Mouse (Mus musculus) lung, postnatal 0 days (tissue): ENCODE measurements around the gene Flt3. TPM values are rescaled to one million over a fixed set of nuclear protein-coding genes. Genes with fewer than 3 reads are reported as not detected.
A peak's percentile ranks its signal among the peaks of the same experiment; 100 is the strongest.

Source experiments
- ATAC-seq: fragments of 200-750 bp; cut with Nextera tagmentation; 2 replicates; pipeline ENCODE4 v1.8.0; 2017; ENCODE audit warnings: moderate library complexity
- DNase-seq: peaks from one replicate; pipeline ENCODE4 v3.0.0-alpha.2; 2016; ENCODE audit warnings: low spot score
- H3K27ac ChIP-seq: fragments of 300-500 bp; sonication (generic); 2 replicates; pipeline ENCODE4 v1.5.1; 2014; ENCODE audit warnings: antibody characterized with exemption, mild to moderate bottlenecking, low read length, mixed read lengths
- H3K27me3 ChIP-seq: fragments of 300-500 bp; sonication (generic); replicated peaks from 2 replicates; pipeline ENCODE4 v1.6.1; 2014; ENCODE audit warnings: low read length, mixed read lengths; ENCODE audit not compliant: insufficient read depth
- H3K36me3 ChIP-seq: fragments of 300-500 bp; sonication (generic); 2 replicates; pipeline ENCODE4 v1.6.1; 2014; ENCODE audit warnings: low read length, mixed read lengths; ENCODE audit not compliant: insufficient read depth
- H3K4me1 ChIP-seq: fragments of 300-500 bp; sonication (generic); 2 replicates; pipeline ENCODE4 v1.6.1; 2014; ENCODE audit warnings: antibody characterized with exemption, low read depth, low read length, mixed read lengths; ENCODE audit not compliant: insufficient read depth
- H3K4me2 ChIP-seq: fragments of 300-500 bp; sonication (generic); replicated peaks from 2 replicates; pipeline ENCODE4 v1.6.1; 2014; ENCODE audit warnings: low read depth, mild to moderate bottlenecking, low read length, moderate library complexity, mixed read lengths
- H3K4me3 ChIP-seq: fragments of 300-500 bp; sonication (generic); 2 replicates; pipeline ENCODE4 v1.5.1; 2014; ENCODE audit warnings: low read depth, low read length
- H3K9ac ChIP-seq: fragments of 300-500 bp; sonication (generic); replicated peaks from 2 replicates; pipeline ENCODE4 v1.6.1; 2014; ENCODE audit warnings: low read depth, mild to moderate bottlenecking
- H3K9me3 ChIP-seq: fragments of 300-500 bp; sonication (generic); 2 replicates; pipeline ENCODE4 v1.6.1; 2016; ENCODE audit warnings: low read length, mixed read lengths
- CTCF ChIP-seq: IDR thresholded peaks from 2 replicates; pipeline ENCODE4 v1.5.1; 2016; ENCODE audit warnings: antibody characterized with exemption, mild to moderate bottlenecking
- EP300 ChIP-seq: IDR thresholded peaks from 2 replicates; pipeline ENCODE4 v1.6.1; 2016; ENCODE audit warnings: antibody characterized with exemption, mild to moderate bottlenecking, control low read depth
- WGBS: fragments of 180-500 bp; shearing (Covaris S2); extraction: QIAGEN DNeasy Blood & Tissue Kit; methylation state at CpG from one replicate; pipeline ENCODE4 v1.1.7; 2014; 5-methylcytosine and 5-hydroxymethylcytosine counted together
- polyA plus RNA-seq: library from polyadenylated mRNA; unstranded; fragments of >200 nt; fragmentation: Nextera tagmentation; extraction: Ambion mirVana; gene quantifications from 2 replicates; pipeline ENCODE4 v1.2.1, GENCODE M21; 2015

Flt3 gene
- polyA plus RNA-seq, 1 experiment from 2014 or later = 0.31 TPM

DNA sequence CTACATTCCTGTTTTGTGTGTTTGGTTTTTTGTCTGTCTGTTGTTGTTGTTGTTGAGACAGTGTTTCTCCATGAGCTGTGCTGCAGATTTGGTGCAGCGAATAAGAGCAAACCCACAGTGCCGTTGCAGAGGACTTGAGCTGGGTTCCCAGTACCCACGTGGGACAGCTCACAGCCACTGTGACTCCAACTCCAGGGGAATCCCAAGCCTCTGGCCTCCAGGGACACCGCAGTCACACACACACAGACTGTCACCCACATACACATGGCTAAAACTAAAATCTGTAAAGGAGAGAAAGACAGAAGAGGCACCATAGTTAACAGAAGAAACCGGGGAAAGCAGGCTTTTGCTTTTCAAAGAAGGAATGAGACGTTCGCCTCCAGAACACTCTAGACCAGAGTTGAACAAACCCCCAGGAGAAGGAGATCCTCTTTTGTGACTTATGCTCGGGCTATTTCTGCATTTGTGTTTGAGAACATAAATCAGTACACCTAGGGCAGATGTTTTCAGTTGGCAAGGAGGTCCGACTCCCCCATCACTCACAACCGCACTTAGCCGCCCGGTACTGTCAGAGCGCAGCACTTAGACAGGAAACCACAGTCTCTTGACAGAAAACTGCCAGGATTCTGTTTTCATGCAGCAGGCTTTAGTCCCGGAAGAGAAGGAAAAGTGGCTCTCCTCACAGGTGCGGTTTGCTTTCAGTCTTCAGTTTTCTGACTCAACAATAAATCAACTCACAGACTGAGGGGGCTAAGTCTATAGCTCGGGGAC lies 34.1 kb downstream of the Flt3 start:
- DNase-seq (no peak), ATAC-seq (no peak)
- no peak overlapping the region for H3K4me2 ChIP-seq

DNA sequence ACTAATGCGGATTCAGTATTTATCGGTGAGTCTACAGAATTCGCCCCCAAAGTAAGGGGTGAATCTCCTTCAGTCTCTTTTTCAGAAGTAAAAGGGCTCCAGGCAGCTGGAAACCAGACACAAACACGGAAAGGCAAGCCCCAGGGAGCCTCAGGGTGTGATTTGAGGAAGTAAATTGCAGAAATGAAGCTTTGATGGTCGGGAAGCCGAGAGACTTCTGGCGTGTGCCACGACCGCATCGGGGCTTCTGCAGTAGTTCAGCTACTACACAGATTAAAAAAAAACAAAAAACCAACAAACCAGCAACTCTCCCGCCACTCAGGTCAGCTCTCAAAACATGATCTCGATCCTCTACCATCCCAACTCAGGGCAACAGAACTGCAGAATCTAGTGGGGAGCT lies 37.2 kb downstream of the Flt3 start:
- H3K9me3 ChIP-seq = no peaks in the 10 kb centered on the region
- no peak overlapping the region for H3K4me2 ChIP-seq
- H3K27me3 ChIP-seq = no peaks in the 10 kb centered on the region
- DNase-seq (peak; percentile 26), ATAC-seq (no peak)
- no peak overlapping the region for H3K4me3 ChIP-seq
- TF ChIP-seq EP300 (no peak), CTCF (no peak)
- H3K36me3 ChIP-seq = no peaks in the 10 kb centered on the region
- no peaks in the 10 kb centered on the region for H3K4me1 ChIP-seq
- WGBS = 65% methylated on average over 12 of the region's 12 CpGs
- H3K9ac ChIP-seq = no peak overlapping the region
- H3K27ac ChIP-seq = no peak overlapping the region

More for the DNA sequence above, 34.1 kb downstream of the Flt3 start:
- Histone ChIP-seq H3K36me3 (no peaks in the 10 kb centered on the region), H3K9me3 (no peaks in the 10 kb centered on the region), H3K4me1 (no peaks in the 10 kb centered on the region), H3K27me3 (no peaks in the 10 kb centered on the region), H3K9ac (no peak overlapping the region), H3K27ac (no peak overlapping the region), H3K4me3 (no peak overlapping the region)
- no peak for TF ChIP-seq EP300
- WGBS = 41% methylated on average over 16 of the region's 16 CpGs

DNA sequence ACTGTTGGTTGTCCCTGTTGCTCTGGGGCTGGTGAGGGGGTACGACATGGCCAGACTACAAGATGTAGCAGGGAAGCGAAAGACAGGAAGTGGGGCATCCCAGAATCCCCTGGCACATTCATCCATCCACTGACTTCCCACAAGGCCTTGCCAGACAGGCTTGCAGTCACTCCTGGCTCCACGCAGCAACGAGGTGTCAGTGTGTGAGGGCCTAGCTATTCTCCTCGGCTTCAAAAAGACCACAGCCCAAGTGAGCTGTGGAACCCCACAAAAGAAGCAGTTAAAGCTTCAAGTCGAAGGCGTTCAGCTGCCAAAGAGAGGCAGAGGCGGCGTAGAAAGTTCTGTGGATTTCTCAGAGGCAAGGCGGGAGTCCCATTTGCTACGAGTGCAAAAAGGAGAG lies 41.8 kb downstream of the Flt3 start:
- no peak overlapping the region for H3K4me2 ChIP-seq
- no peaks in the 10 kb centered on the region for H3K27me3 ChIP-seq
- no peaks in the 10 kb centered on the region for H3K4me1 ChIP-seq
- H3K9me3 ChIP-seq = no peaks in the 10 kb centered on the region
- no peak overlapping the region for H3K4me3 ChIP-seq
- no peak overlapping the region for H3K9ac ChIP-seq
- 81% methylated on average over 11 of the region's 11 CpGs for WGBS
- no peak for DNase-seq
- no peaks in the 10 kb centered on the region for H3K36me3 ChIP-seq
- no peak for TF ChIP-seq EP300
- no peak for TF ChIP-seq CTCF
- H3K27ac ChIP-seq = no peak overlapping the region
- ATAC-seq = no peak

GRCm38 (mm10) chr5:147357536-147357935 lies 42.8 kb downstream of the Flt3 start:
- H3K9ac ChIP-seq = no peak overlapping the region
- TF ChIP-seq CTCF (peak; percentile 62), EP300 (no peak)
- H3K4me1 ChIP-seq = no peaks in the 10 kb centered on the region
- 46% methylated on average over 3 of the region's 3 CpGs for WGBS
- no peak overlapping the region for H3K27ac ChIP-seq
- no peaks in the 10 kb centered on the region for H3K27me3 ChIP-seq
- no peak for DNase-seq
- H3K4me2 ChIP-seq = no peak overlapping the region
- H3K4me3 ChIP-seq = no peak overlapping the region
- H3K36me3 ChIP-seq = no peaks in the 10 kb centered on the region
- no peaks in the 10 kb centered on the region for H3K9me3 ChIP-seq
- ATAC-seq = no peak

GRCm38 (mm10) chr5:147356260-147357055 lies 43.8 kb downstream of the Flt3 start:
- Histone ChIP-seq H3K9ac (no peak overlapping the region), H3K27me3 (no peaks in the 10 kb centered on the region), H3K36me3 (no peaks in the 10 kb centered on the region), H3K27ac (no peak overlapping the region), H3K4me2 (no peak overlapping the region), H3K4me1 (no peaks in the 10 kb centered on the region), H3K9me3 (no peaks in the 10 kb centered on the region), H3K4me3 (no peak overlapping the region)
- TF ChIP-seq CTCF (no peak), EP300 (no peak)
- DNase-seq = peak; percentile 14
- ATAC-seq = no peak
- 83% methylated on average over 13 of the region's 13 CpGs for whole genome bisulfite sequencing

- ATAC-seq (no peak), DNase-seq (no peak)
- H3K27ac ChIP-seq = no peak overlapping the region
- no peaks in the 10 kb centered on the region for H3K4me1 ChIP-seq
- TF ChIP-seq CTCF = no peak
- no peaks in the 10 kb centered on the region for H3K9me3 ChIP-seq
- H3K36me3 ChIP-seq = no peaks in the 10 kb centered on the region
- no peak overlapping the region for H3K4me3 ChIP-seq
- H3K27me3 ChIP-seq = no peaks in the 10 kb centered on the region
- H3K4me2 ChIP-seq = no peak overlapping the region
- H3K9ac ChIP-seq = no peak overlapping the region
- WGBS = 59% methylated on average over 3 of the region's 3 CpGs
These were observed 44.5 kb downstream of the Flt3 start for GRCm38 (mm10) chr5:147355788-147356187.
